Mouse (Mus musculus): Measurements from ENCODE around the gene Ilvbl. TPM values are rescaled to one million over a fixed set of nuclear protein-coding genes. Genes with fewer than 3 reads are reported as not detected.
"Not testable (repeated sequence)": the region's sequence is repeated elsewhere in the genome, so short reads cannot be mapped to it uniquely, and the experiment has no call there.

Ilvbl gene
- polyA plus RNA-seq, 1 experiment from 2014 or later = 77.0 TPM

DNA sequence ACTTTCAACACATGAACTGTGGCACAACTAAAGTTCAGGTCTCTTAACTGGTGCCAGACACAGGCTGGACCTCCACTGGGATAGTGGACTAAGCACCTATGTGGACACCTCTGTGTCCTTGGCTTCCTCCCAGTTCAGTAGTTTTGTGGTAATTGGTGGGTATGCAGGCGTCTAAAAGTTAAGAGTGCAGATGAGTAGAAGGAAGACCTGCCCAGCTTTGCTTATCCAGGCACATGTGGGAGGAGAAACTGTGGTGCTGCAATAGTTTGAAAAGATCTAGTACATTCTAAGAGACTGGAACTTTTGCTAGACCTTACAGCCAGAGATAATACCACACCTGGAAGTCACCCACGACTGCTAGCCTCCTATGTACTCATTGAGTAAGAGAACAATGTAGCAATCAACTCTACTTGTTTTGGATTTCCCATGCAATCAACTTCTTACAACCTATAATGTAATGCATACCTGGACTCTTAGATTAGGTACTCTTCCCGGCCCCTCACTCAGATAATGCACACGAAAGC lies 18.8 kb downstream of the Ilvbl start:
- peaks cover 18% of the 10 kb centered on the region for H3K36me3 ChIP-seq
- no peak overlapping the region for H3K27ac ChIP-seq
- H3K27me3 ChIP-seq = no peaks in the 10 kb centered on the region
- H3K9me3 ChIP-seq = no peaks in the 10 kb centered on the region
- ATAC-seq (ENCODE audit: insufficient number of reproducible peaks, low FRiP score, low TSS enrichment, low read depth) = no peak
- H3K9ac ChIP-seq = no peak overlapping the region
- WGBS = 83% methylated on average over 4 of the region's 4 CpGs
- H3K4me2 ChIP-seq = no peak overlapping the region
- no peak overlapping the region for H3K4me3 ChIP-seq
- H3K4me1 ChIP-seq = peaks cover 21% of the 10 kb centered on the region

- no peaks in the 10 kb centered on the region for H3K9me3 ChIP-seq
- H3K27ac ChIP-seq = no peak overlapping the region
- no peak overlapping the region for H3K4me2 ChIP-seq
- H3K27me3 ChIP-seq = no peaks in the 10 kb centered on the region
- no peak for ATAC-seq (ENCODE audit: insufficient number of reproducible peaks, low FRiP score, low TSS enrichment, low read depth)
- 89% methylated on average over 5 of the region's 5 CpGs for WGBS
- no peak overlapping the region for H3K9ac ChIP-seq
- no peak overlapping the region for H3K4me3 ChIP-seq
- H3K36me3 ChIP-seq = peaks cover 13% of the 10 kb centered on the region
- H3K4me1 ChIP-seq = peaks cover 21% of the 10 kb centered on the region
These were observed 19.6 kb downstream of the Ilvbl start for GRCm38 (mm10) chr10:78593736-78594135.

DNA sequence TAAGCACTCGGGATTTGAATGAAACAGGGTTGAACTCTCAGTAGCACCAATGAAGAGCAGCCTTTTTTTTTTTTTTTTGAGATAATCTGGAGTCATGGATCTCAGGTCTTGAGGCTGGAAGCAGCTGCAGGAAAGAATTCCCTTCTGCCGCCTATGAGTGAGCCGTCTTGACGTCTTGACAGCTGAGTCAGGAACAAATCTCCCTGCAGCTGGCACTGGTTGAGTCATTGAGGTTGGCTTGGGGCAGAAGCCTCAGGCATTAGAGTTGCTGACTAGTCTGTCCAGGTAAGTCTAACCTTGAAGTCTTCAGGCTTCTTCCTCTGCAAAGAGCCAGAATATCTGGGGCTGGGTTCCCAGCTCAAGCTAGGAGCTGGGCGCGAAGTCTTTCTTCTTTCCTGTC lies 20.0 kb downstream of the Ilvbl start:
- no peak overlapping the region for H3K9ac ChIP-seq
- H3K27ac ChIP-seq = no peak overlapping the region
- no peaks in the 10 kb centered on the region for H3K27me3 ChIP-seq
- peaks cover 9% of the 10 kb centered on the region for H3K36me3 ChIP-seq
- no peak for ATAC-seq (ENCODE audit: insufficient number of reproducible peaks, low FRiP score, low TSS enrichment, low read depth)
- H3K4me3 ChIP-seq = no peak overlapping the region
- H3K4me1 ChIP-seq = peaks cover 21% of the 10 kb centered on the region
- no peak overlapping the region for H3K4me2 ChIP-seq
- no peaks in the 10 kb centered on the region for H3K9me3 ChIP-seq
- 64% methylated on average over 6 of the region's 6 CpGs for WGBS

DNA sequence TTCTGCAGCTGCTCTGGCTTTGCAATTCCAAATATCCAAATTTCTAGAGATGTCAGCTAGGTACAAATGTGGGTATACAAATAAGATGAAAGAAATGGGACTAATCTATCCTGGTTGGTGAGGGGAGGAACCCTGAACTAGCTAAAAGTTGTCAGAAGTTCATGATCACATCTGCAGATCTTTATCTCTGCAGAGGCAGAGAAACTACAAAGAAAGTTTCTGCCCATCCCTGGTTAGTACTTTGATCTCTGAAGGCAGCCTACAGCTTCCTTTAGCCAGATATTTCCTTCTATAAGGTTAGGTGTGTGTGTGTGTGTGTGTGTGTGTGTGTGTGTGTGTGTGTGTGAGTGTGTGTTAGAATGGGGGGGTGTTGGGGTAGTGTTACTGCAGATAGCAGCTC lies 20.4 kb downstream of the Ilvbl start:
- Histone ChIP-seq H3K9ac (no peak overlapping the region), H3K4me2 (no peak overlapping the region), H3K9me3 (no peaks in the 10 kb centered on the region), H3K36me3 (peaks cover 4% of the 10 kb centered on the region), H3K4me1 (peaks cover 19% of the 10 kb centered on the region), H3K27ac (no peak overlapping the region), H3K27me3 (no peaks in the 10 kb centered on the region), H3K4me3 (no peak overlapping the region)
- no peak for ATAC-seq (ENCODE audit: insufficient number of reproducible peaks, low FRiP score, low TSS enrichment, low read depth)

- Histone ChIP-seq H3K27me3 (no peaks in the 10 kb centered on the region), H3K9me3 (no peaks in the 10 kb centered on the region), H3K4me3 (no peak overlapping the region), H3K4me2 (no peak overlapping the region), H3K36me3 (no peaks in the 10 kb centered on the region), H3K9ac (no peak overlapping the region), H3K4me1 (no peaks in the 10 kb centered on the region), H3K27ac (no peak overlapping the region)
- WGBS = 85% methylated on average over 5 of the region's 5 CpGs
- ATAC-seq (ENCODE audit: insufficient number of reproducible peaks, low FRiP score, low TSS enrichment, low read depth) = no peak
These were observed 25.7 kb downstream of the Ilvbl start for GRCm38 (mm10) chr10:78599865-78600264.

GRCm38 (mm10) chr10:78605080-78605479 lies 30.9 kb downstream of the Ilvbl start:
- Histone ChIP-seq H3K9ac (no peak overlapping the region), H3K27me3 (no peaks in the 10 kb centered on the region), H3K4me3 (no peak overlapping the region), H3K4me1 (no peaks in the 10 kb centered on the region), H3K9me3 (no peaks in the 10 kb centered on the region), H3K27ac (no peak overlapping the region), H3K36me3 (no peaks in the 10 kb centered on the region), H3K4me2 (no peak overlapping the region)
- 43% methylated on average over 3 of the region's 3 CpGs for WGBS
- ATAC-seq (ENCODE audit: insufficient number of reproducible peaks, low FRiP score, low TSS enrichment, low read depth) = no peak

GRCm38 (mm10) chr10:78607602-78608001 lies 33.5 kb downstream of the Ilvbl start:
- H3K27ac ChIP-seq = no peak overlapping the region
- H3K4me2 ChIP-seq = no peak overlapping the region
- H3K4me1 ChIP-seq = no peaks in the 10 kb centered on the region
- H3K9me3 ChIP-seq = no peaks in the 10 kb centered on the region
- WGBS = 70% methylated on average over 3 of the region's 3 CpGs
- H3K27me3 ChIP-seq = no peaks in the 10 kb centered on the region
- no peak overlapping the region for H3K9ac ChIP-seq
- no peaks in the 10 kb centered on the region for H3K36me3 ChIP-seq
- H3K4me3 ChIP-seq = no peak overlapping the region
- ATAC-seq (ENCODE audit: insufficient number of reproducible peaks, low FRiP score, low TSS enrichment, low read depth) = no peak

DNA sequence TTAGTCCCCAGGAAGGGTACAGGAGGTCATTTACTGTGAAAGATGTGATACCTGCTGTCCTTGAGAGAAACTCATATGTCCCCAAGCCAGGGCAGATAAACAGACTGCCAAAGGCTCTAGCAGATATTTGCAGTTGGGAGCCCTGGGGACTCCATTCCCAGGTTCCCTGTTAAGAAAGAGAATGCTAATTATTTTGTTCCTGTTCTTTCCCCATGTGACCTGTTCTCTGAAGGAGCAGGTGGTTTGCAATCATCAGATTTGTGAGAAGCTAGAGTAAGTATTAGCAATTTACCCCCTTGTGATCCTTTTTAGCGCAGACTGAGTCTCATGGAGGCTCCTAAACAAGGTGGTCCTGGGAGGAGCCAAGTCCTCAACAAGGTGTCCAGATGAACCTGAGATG lies 43.8 kb downstream of the Ilvbl start, which contains the start of gene Olfr1357:
Gene Olfr1357, minus strand, starts transcription at position 101 of the 400 bp plus-strand sequence.
- 92% methylated on average over 1 of the region's 1 CpGs for WGBS
- Histone ChIP-seq H3K9me3 (no peaks in the 10 kb centered on the region), H3K9ac (no peak within 1 kb of the TSS), H3K4me3 (no peak within 1 kb of the TSS), H3K36me3 (no peaks in the 10 kb centered on the region), H3K27ac (no peak within 1 kb of the TSS), H3K4me2 (no peak within 1 kb of the TSS), H3K4me1 (no peaks in the 10 kb centered on the region), H3K27me3 (no peaks in the 10 kb centered on the region)
- no peak for ATAC-seq (ENCODE audit: insufficient number of reproducible peaks, low FRiP score, low TSS enrichment, low read depth)

GRCm38 (mm10) chr10:78623143-78623542 lies 49.0 kb downstream of the Ilvbl start:
- H3K9ac ChIP-seq; H3K27me3 ChIP-seq; H3K36me3 ChIP-seq; H3K27ac ChIP-seq; H3K4me1 ChIP-seq; ATAC-seq (ENCODE audit: insufficient number of reproducible peaks, low FRiP score, low TSS enrichment, low read depth); H3K4me3 ChIP-seq; H3K9me3 ChIP-seq; H3K4me2 ChIP-seq: not testable (repeated sequence)
- 83% methylated on average over 3 of the region's 3 CpGs for WGBS

GRCm38 (mm10) chr10:78630194-78630593 lies 56.0 kb downstream of the Ilvbl start:
- no peaks in the 10 kb centered on the region for H3K36me3 ChIP-seq
- no peak overlapping the region for H3K4me3 ChIP-seq
- no peaks in the 10 kb centered on the region for H3K9me3 ChIP-seq
- no peak overlapping the region for H3K4me2 ChIP-seq
- no peak overlapping the region for H3K9ac ChIP-seq
- H3K27me3 ChIP-seq = no peaks in the 10 kb centered on the region
- no peak overlapping the region for H3K27ac ChIP-seq
- no peaks in the 10 kb centered on the region for H3K4me1 ChIP-seq
- 77% methylated on average over 4 of the region's 4 CpGs for WGBS
- ATAC-seq (ENCODE audit: insufficient number of reproducible peaks, low FRiP score, low TSS enrichment, low read depth) = no peak

DNA sequence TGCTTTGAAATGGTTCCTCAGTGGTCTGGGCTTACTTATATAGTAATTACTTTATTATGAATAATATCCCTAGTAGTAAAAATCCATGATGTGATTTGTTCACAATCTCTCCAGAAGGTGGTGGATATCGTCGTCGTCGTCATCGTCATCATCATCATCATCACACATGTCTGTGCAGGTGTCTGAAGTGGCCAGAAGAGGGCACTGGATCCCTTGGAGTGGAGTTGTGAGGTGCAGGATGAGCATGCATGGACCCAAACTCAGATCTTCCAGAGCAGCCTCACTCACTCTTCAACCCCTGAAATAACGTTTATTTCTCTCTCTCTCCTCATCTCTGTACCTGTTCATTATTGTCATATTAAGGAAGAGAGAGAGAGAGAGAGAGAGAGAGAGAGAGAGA lies 58.2 kb downstream of the Ilvbl start:
- no peaks in the 10 kb centered on the region for H3K9me3 ChIP-seq
- no peak overlapping the region for H3K9ac ChIP-seq
- no peak for ATAC-seq (ENCODE audit: insufficient number of reproducible peaks, low FRiP score, low TSS enrichment, low read depth)
- H3K4me2 ChIP-seq = no peak overlapping the region
- no peaks in the 10 kb centered on the region for H3K27me3 ChIP-seq
- H3K4me1 ChIP-seq = no peaks in the 10 kb centered on the region
- H3K36me3 ChIP-seq = no peaks in the 10 kb centered on the region
- H3K27ac ChIP-seq = no peak overlapping the region
- H3K4me3 ChIP-seq = no peak overlapping the region
- 13% methylated on average over 6 of the region's 6 CpGs for WGBS

All from limb, embryonic 15.5 days (tissue).